Mouse (Mus musculus) C2C12 (cell line): ENCODE results near the gene Acot12. TPM values are rescaled to one million over a fixed set of nuclear protein-coding genes. Genes with fewer than 3 reads are reported as not detected.

Source experiments
- H3K27me3 ChIP-seq: one replicate; pipeline ENCODE4 v1.6.1; 2011; ENCODE audit not compliant: control insufficient read depth, insufficient read depth, insufficient read length
- H3K36me3 ChIP-seq: one replicate; pipeline ENCODE4 v1.6.1; 2011; ENCODE audit not compliant: control insufficient read depth, insufficient read depth
- H3K4me3 ChIP-seq: one replicate; pipeline ENCODE4 v1.5.1; 2011; ENCODE audit warnings: mild to moderate bottlenecking, control low read depth; ENCODE audit not compliant: poor library complexity, insufficient read depth, severe bottlenecking
- H3K79me2 ChIP-seq: one replicate; pipeline ENCODE4 v1.6.1; 2011; ENCODE audit not compliant: control insufficient read depth, insufficient read depth
- H3K79me3 ChIP-seq: one replicate; pipeline ENCODE4 v1.6.1; 2011; ENCODE audit warnings: low read depth, control low read depth
- H3ac ChIP-seq: one replicate; pipeline ENCODE3; 2011; ENCODE audit warnings: low read depth; ENCODE audit not compliant: control insufficient read depth, insufficient read length
- CEBPB ChIP-seq: IDR thresholded peaks from one replicate; pipeline ENCODE4 v1.6.1; 2011; ENCODE audit warnings: low read depth, mild to moderate bottlenecking, control low read depth, moderate library complexity
- CTCF ChIP-seq: IDR thresholded peaks from one replicate; pipeline ENCODE4 v1.5.1; 2011; ENCODE audit not compliant: control insufficient read depth, insufficient read depth, insufficient read length
- FOSL1 ChIP-seq: IDR thresholded peaks from one replicate; pipeline ENCODE4 v1.8.0; 2011; ENCODE audit warnings: mild to moderate bottlenecking, low read length; ENCODE audit not compliant: poor library complexity, insufficient read depth, severe bottlenecking
- MAX ChIP-seq: IDR thresholded peaks from one replicate; pipeline ENCODE4 v1.6.1; 2011; ENCODE audit warnings: mild to moderate bottlenecking, control low read depth
- MYOD1 ChIP-seq: IDR thresholded peaks from one replicate; pipeline ENCODE4 v1.6.1; 2011; ENCODE audit warnings: low read depth; ENCODE audit not compliant: control insufficient read depth, insufficient read length
- MYOG ChIP-seq: IDR thresholded peaks from one replicate; pipeline ENCODE4 v1.6.1; 2011; ENCODE audit not compliant: control insufficient read depth, insufficient read length; ENCODE audit errors: extremely low read depth
- USF1 ChIP-seq: IDR thresholded peaks from one replicate; pipeline ENCODE4 v1.6.1; 2011; ENCODE audit warnings: low read depth, mild to moderate bottlenecking, control low read depth, moderate library complexity
- microRNA-seq: library from miRNA; unstranded; fragments of <30 nt; microRNA quantifications from one replicate; pipeline ENCODE4, GENCODE M21; 2019; ENCODE audit warnings: borderline microRNAs expressed
- polyA plus RNA-seq: library from polyadenylated mRNA; unstranded; fragments of >200 nt; fragmentation: generic; extraction: Trizol; gene quantifications from one replicate; pipeline ENCODE4 v1.2.1, GENCODE M21; 2012; ENCODE audit warnings: missing spikeins

Acot12 gene
- polyA plus RNA-seq, 1 experiment = 0.05 TPM

GRCm38 (mm10) chr13:91823735-91824134 is 82.4 kb downstream of the Acot12 start:
- H3K79me3 ChIP-seq = no peaks in the 10 kb centered on the region
- H3K36me3 ChIP-seq = no peaks in the 10 kb centered on the region
- H3K4me3 ChIP-seq = no peak overlapping the region
- H3K79me2 ChIP-seq = no peaks in the 10 kb centered on the region
- H3K27me3 ChIP-seq = no peaks in the 10 kb centered on the region
- TF ChIP-seq MAX (no peak), FOSL1 (no peak), USF1 (no peak), MYOG (no peak), CEBPB (no peak), MYOD1 (no peak), CTCF (no peak)
- no peak overlapping the region for H3ac ChIP-seq

GRCm38 (mm10) chr13:91824845-91825550 is 83.7 kb downstream of the Acot12 start:
- TF ChIP-seq FOSL1 (no peak), MAX (no peak)
- Histone ChIP-seq H3K27me3 (no peaks in the 10 kb centered on the region), H3K36me3 (no peaks in the 10 kb centered on the region), H3ac (no peak overlapping the region), H3K79me3 (no peaks in the 10 kb centered on the region), H3K79me2 (no peaks in the 10 kb centered on the region), H3K4me3 (no peak overlapping the region)

GRCm38 (mm10) chr13:91826066-91826465 is 84.8 kb downstream of the Acot12 start:
- Histone ChIP-seq H3K27me3 (no peaks in the 10 kb centered on the region), H3ac (no peak overlapping the region), H3K4me3 (no peak overlapping the region), H3K79me2 (no peaks in the 10 kb centered on the region), H3K79me3 (no peaks in the 10 kb centered on the region), H3K36me3 (no peaks in the 10 kb centered on the region)
- TF ChIP-seq FOSL1 (no peak), MYOD1 (no peak), MAX (no peak), CTCF (no peak), USF1 (no peak)

- Histone ChIP-seq H3K36me3 (no peaks in the 10 kb centered on the region), H3ac (no peak overlapping the region), H3K79me3 (no peaks in the 10 kb centered on the region), H3K27me3 (no peaks in the 10 kb centered on the region), H3K4me3 (no peak overlapping the region), H3K79me2 (no peaks in the 10 kb centered on the region)
- no peak for TF ChIP-seq USF1
- TF ChIP-seq CTCF = no peak
- TF ChIP-seq MYOD1 = no peak
- no peak for TF ChIP-seq MAX
- TF ChIP-seq MYOG = no peak
- no peak for TF ChIP-seq CEBPB
- no peak for TF ChIP-seq FOSL1
Measured at GRCm38 (mm10) chr13:91827876-91828275, 86.6 kb downstream of the Acot12 start.

Small RNA genes within 50 kb of the gene (microRNA-seq; reads per million reads assigned to microRNA genes)
- not detected for gene Gm27656

Other genes starting within 250 kb of the Acot12 start
- gene Zcchc9, start 66.2 kb downstream of the Acot12 start, polyA plus RNA-seq = 16.4 TPM
- gene Ckmt2, start 135.4 kb downstream of the Acot12 start, polyA plus RNA-seq = not detected